Mouse (Mus musculus) ES-E14 (cell line): ENCODE measurements around the gene F2.

Experiments used
- CHD2 ChIP-seq: IDR thresholded peaks from 2 replicates; pipeline ENCODE4 v1.6.1; 2014; ENCODE audit warnings: mild to moderate bottlenecking, low read depth, low read length, inconsistent platforms
- HCFC1 ChIP-seq: IDR thresholded peaks from 2 replicates; pipeline ENCODE4 v1.6.1; 2012; ENCODE audit warnings: low read length, inconsistent platforms, borderline replicate concordance; ENCODE audit not compliant: insufficient read depth
- ZC3H11A ChIP-seq: IDR thresholded peaks from 2 replicates; pipeline ENCODE4 v1.6.1; 2012; ENCODE audit warnings: low read depth, mild to moderate bottlenecking, inconsistent platforms, low read length, borderline replicate concordance
- ZNF384 ChIP-seq: IDR thresholded peaks from 2 replicates; pipeline ENCODE4 v1.6.1; 2012; ENCODE audit warnings: low read depth, low read length, inconsistent platforms

DNA sequence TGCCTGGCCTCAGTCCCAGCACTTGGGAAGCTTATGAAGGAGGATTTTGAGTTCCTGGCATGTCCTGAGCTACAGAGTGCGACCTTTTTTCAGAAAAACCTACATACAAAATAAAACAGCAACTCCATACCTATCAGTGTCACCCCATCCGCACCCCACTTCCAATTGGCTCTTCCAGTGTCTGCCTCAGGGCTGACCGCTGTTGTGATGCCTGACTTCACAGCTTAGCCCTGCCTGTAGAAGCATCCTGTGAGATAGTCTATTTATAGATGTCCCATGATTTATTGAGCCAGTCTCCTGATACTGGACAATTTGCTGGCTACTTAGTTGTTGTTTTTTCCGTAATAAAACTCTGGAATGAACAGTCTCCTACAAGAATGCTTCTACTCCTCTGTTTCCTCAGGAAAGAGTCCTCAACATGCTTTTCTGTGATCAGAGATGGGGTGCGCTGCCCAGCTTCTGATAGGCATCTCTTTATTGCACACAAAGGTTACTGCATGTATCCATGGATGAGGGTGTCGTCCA lies 30.2 kb upstream of the F2 start:
- no peak for TF ChIP-seq ZNF384
- no peak for TF ChIP-seq ZC3H11A
- TF ChIP-seq HCFC1: no peak
- no peak for TF ChIP-seq CHD2
